Mouse (Mus musculus) MEL (cell line): ENCODE results near the gene Lpin3. TPM values are rescaled to one million over a fixed set of nuclear protein-coding genes. Genes with fewer than 3 reads are reported as not detected.

ENCODE experiments used
- DNase-seq: peaks from one replicate; pipeline ENCODE4 v3.0.0; 2011; ENCODE audit warnings: low read depth, low spot score
- H3K27ac ChIP-seq: 2 replicates; pipeline ENCODE4 v1.5.1; 2012; ENCODE audit warnings: low read depth, mild to moderate bottlenecking, control low read depth, low read length, moderate library complexity; ENCODE audit not compliant: control insufficient read depth
- H3K27me3 ChIP-seq, 2 experiments: fragments of 150-350 bp in 1 of 2; sonication (generic) in 1 of 2; 2 replicates each; pipeline ENCODE4 v1.6.1; 2012; ENCODE audit warnings: low read length in 2 of 2, mild to moderate bottlenecking in 2 of 2, improper control_type of control experiment in 1 of 2, moderate library complexity in 1 of 2; ENCODE audit not compliant: insufficient read depth in 2 of 2, control insufficient read depth in 1 of 2
- H3K36me3 ChIP-seq, 2 experiments: 2 replicates each; pipeline ENCODE4 v1.6.1; 2012 to 2014; ENCODE audit warnings: low read length in 2 of 2, improper control_type of control experiment in 1 of 2, inconsistent platforms in 1 of 2, mild to moderate bottlenecking in 1 of 2; ENCODE audit not compliant: insufficient read depth in 2 of 2, control insufficient read depth in 1 of 2
- H3K4me1 ChIP-seq, 2 experiments: fragments of 150-350 bp in 1 of 2; sonication (generic) in 1 of 2; 2 replicates each; pipeline ENCODE4 v1.6.1; 2012; ENCODE audit warnings: low read length in 2 of 2, improper control_type of control experiment in 1 of 2, mild to moderate bottlenecking in 1 of 2; ENCODE audit not compliant: insufficient read depth in 2 of 2, control insufficient read depth in 1 of 2
- H3K4me3 ChIP-seq, 2 experiments: fragments of 150-350 bp in 1 of 2; sonication (generic) in 1 of 2; 2 replicates each; pipeline ENCODE4 v1.5.1; 2012; ENCODE audit warnings: low read depth in 2 of 2, low read length in 2 of 2, mild to moderate bottlenecking in 2 of 2, moderate library complexity in 2 of 2, control low read depth in 1 of 2, improper control_type of control experiment in 1 of 2; ENCODE audit not compliant: control insufficient read depth in 1 of 2, insufficient read depth in 1 of 2
- H3K79me2 ChIP-seq: 2 replicates; pipeline ENCODE4 v1.6.1; 2012; ENCODE audit warnings: mild to moderate bottlenecking, low read length, moderate library complexity; ENCODE audit not compliant: control insufficient read depth, poor library complexity, insufficient read depth
- H3K9ac ChIP-seq: 2 replicates; pipeline ENCODE4 v1.6.1; 2012; ENCODE audit warnings: low read depth, mild to moderate bottlenecking, control low read depth, low read length, moderate library complexity; ENCODE audit not compliant: control insufficient read depth, poor library complexity, severe bottlenecking
- H3K9me3 ChIP-seq: fragments of 150-350 bp; sonication (generic); replicated peaks from 2 replicates; pipeline ENCODE4 v1.6.1; 2012; ENCODE audit warnings: mild to moderate bottlenecking, low read length, improper control_type of control experiment, moderate library complexity; ENCODE audit not compliant: insufficient read depth
- BHLHE40 ChIP-seq: IDR thresholded peaks from 2 replicates; pipeline ENCODE4 v1.6.1; 2012; ENCODE audit warnings: low read depth, mild to moderate bottlenecking, inconsistent platforms, low read length, improper control_type of control experiment, borderline replicate concordance
- CHD1 ChIP-seq: IDR thresholded peaks from 2 replicates; pipeline ENCODE4 v1.6.1; 2012; ENCODE audit warnings: low read depth, mild to moderate bottlenecking, inconsistent platforms, low read length, improper control_type of control experiment
- CHD2 ChIP-seq: IDR thresholded peaks from 2 replicates; pipeline ENCODE4 v1.6.1; 2011; ENCODE audit warnings: low read length, improper control_type of control experiment
- EP300 ChIP-seq, 2 experiments: IDR thresholded peaks; 2 replicates each; pipeline ENCODE4 v1.6.1; 2011; ENCODE audit warnings: improper control_type of control experiment in 2 of 2, low read length in 2 of 2, low read depth in 1 of 2, mild to moderate bottlenecking in 1 of 2
- ETS1 ChIP-seq: IDR thresholded peaks from 2 replicates; pipeline ENCODE4 v1.6.1; 2012; ENCODE audit warnings: low read depth, mild to moderate bottlenecking, inconsistent platforms, low read length, improper control_type of control experiment, moderate library complexity
- GATA1 ChIP-seq: IDR thresholded peaks from 2 replicates; pipeline ENCODE4 v1.6.1; 2011; ENCODE audit warnings: low read depth, low read length, improper control_type of control experiment
- HCFC1 ChIP-seq: IDR thresholded peaks from 2 replicates; pipeline ENCODE4 v1.6.1; 2012; ENCODE audit warnings: low read depth, mild to moderate bottlenecking, inconsistent platforms, low read length, improper control_type of control experiment, moderate library complexity
- KAT2A ChIP-seq: conservative IDR thresholded peaks from 2 replicates; pipeline ENCODE4 v1.6.1; 2012; ENCODE audit warnings: low read depth, low read length, improper control_type of control experiment, inconsistent platforms
- MAZ ChIP-seq: IDR thresholded peaks from 2 replicates; pipeline ENCODE4 v1.6.1; 2012; ENCODE audit warnings: low read depth, mild to moderate bottlenecking, inconsistent platforms, low read length, improper control_type of control experiment
- MEF2A ChIP-seq: IDR thresholded peaks from 2 replicates; pipeline ENCODE4 v1.6.1; 2014; ENCODE audit warnings: low read depth, mild to moderate bottlenecking, inconsistent platforms, low read length, improper control_type of control experiment; ENCODE audit not compliant: poor library complexity, insufficient replicate concordance, severe bottlenecking; ENCODE audit errors: extremely low read depth
- MXI1 ChIP-seq: IDR thresholded peaks from 2 replicates; pipeline ENCODE4 v1.6.1; 2011; ENCODE audit warnings: mild to moderate bottlenecking, low read depth, low read length, improper control_type of control experiment
- MYB ChIP-seq: IDR thresholded peaks from 2 replicates; pipeline ENCODE4 v1.6.1; 2011; ENCODE audit warnings: mild to moderate bottlenecking, low read depth, low read length, improper control_type of control experiment
- MYC ChIP-seq: IDR thresholded peaks from 2 replicates; pipeline ENCODE4 v1.6.1; 2011; ENCODE audit warnings: low read depth, mild to moderate bottlenecking, low read length, improper control_type of control experiment, moderate library complexity
- NELFE ChIP-seq: IDR thresholded peaks from 2 replicates; pipeline ENCODE4 v1.6.1; 2011; ENCODE audit warnings: low read depth, low read length, improper control_type of control experiment
- NRF1 ChIP-seq: IDR thresholded peaks from 2 replicates; pipeline ENCODE4 v1.6.1; 2014; ENCODE audit warnings: low read depth, mild to moderate bottlenecking, inconsistent platforms, low read length, improper control_type of control experiment, moderate library complexity; ENCODE audit not compliant: poor library complexity, insufficient read depth, severe bottlenecking
- POLR2A ChIP-seq, 2 experiments: IDR thresholded peaks; 2 replicates each; pipeline ENCODE4 v1.6.1; 2011 to 2012; ENCODE audit warnings: low read length in 2 of 2, mild to moderate bottlenecking in 2 of 2, control low read depth in 1 of 2, improper control_type of control experiment in 1 of 2, low read depth in 1 of 2, moderate library complexity in 1 of 2; ENCODE audit not compliant: control insufficient read depth in 1 of 2, insufficient read depth in 1 of 2, poor library complexity in 1 of 2
- POLR2AphosphoS2 ChIP-seq: IDR thresholded peaks from 2 replicates; pipeline ENCODE4 v1.6.1; 2011; ENCODE audit warnings: low read length, improper control_type of control experiment
- POLR2AphosphoS5 ChIP-seq: IDR thresholded peaks from 2 replicates; pipeline ENCODE4 v1.6.1; 2012; ENCODE audit warnings: low read depth, borderline replicate concordance, mild to moderate bottlenecking, inconsistent platforms, low read length, moderate library complexity, mixed read lengths
- RCOR1 ChIP-seq: IDR thresholded peaks from 2 replicates; pipeline ENCODE4 v1.6.1; 2012; ENCODE audit warnings: low read depth, mild to moderate bottlenecking, inconsistent platforms, low read length, improper control_type of control experiment
- SIN3A ChIP-seq: IDR thresholded peaks from 2 replicates; pipeline ENCODE4 v1.6.1; 2012; ENCODE audit warnings: low read length, improper control_type of control experiment, inconsistent platforms
- TBP ChIP-seq: IDR thresholded peaks from 2 replicates; pipeline ENCODE4 v1.8.0; 2011; ENCODE audit warnings: low read depth, low read length, improper control_type of control experiment
- TCF12 ChIP-seq: IDR thresholded peaks from 2 replicates; pipeline ENCODE4 v1.6.1; 2014; ENCODE audit warnings: low read depth, mild to moderate bottlenecking, inconsistent platforms, low read length, improper control_type of control experiment, moderate library complexity
- USF1 ChIP-seq: IDR thresholded peaks from 2 replicates; pipeline ENCODE4 v1.6.1; 2014; ENCODE audit warnings: low read depth, mild to moderate bottlenecking, inconsistent platforms, low read length, improper control_type of control experiment, moderate library complexity
- USF2 ChIP-seq, 2 experiments: IDR thresholded peaks; 2 replicates each; pipeline ENCODE4 v1.6.1; 2011 to 2012; ENCODE audit warnings: improper control_type of control experiment in 2 of 2, low read length in 2 of 2, borderline replicate concordance in 1 of 2, inconsistent platforms in 1 of 2, low read depth in 1 of 2, mild to moderate bottlenecking in 1 of 2; ENCODE audit not compliant: insufficient read depth in 1 of 2
- ZMIZ1 ChIP-seq: IDR thresholded peaks from 2 replicates; pipeline ENCODE4 v1.6.1; 2012; ENCODE audit warnings: low read depth, mild to moderate bottlenecking, inconsistent platforms, low read length, improper control_type of control experiment, moderate library complexity
- polyA plus RNA-seq, 2 experiments: library from polyadenylated mRNA; stranded (reverse) in 1 of 2; unstranded in 1 of 2; fragments of >175 nt in 1 of 2; fragments of >200 nt in 1 of 2; gene quantifications; 2 replicates each; pipeline versions ENCODE4 v1.2.1 to v1.2.4; 2012; ENCODE audit warnings: low replicate concordance in 2 of 2, low read depth in 1 of 2; ENCODE audit not compliant: insufficient read length in 2 of 2, insufficient read depth in 1 of 2, missing spikeins in 1 of 2
- total RNA-seq: library from RNA; depleted of rRNA; stranded (reverse); fragments of 300-350 nt; gene quantifications from 2 replicates; pipeline ENCODE4 v1.2.3, GENCODE M21; 2012

The Lpin3 gene
- total and polyA plus RNA-seq, 3 experiments, result 0.08 to 0.17 TPM; not detected in 1

DNA sequence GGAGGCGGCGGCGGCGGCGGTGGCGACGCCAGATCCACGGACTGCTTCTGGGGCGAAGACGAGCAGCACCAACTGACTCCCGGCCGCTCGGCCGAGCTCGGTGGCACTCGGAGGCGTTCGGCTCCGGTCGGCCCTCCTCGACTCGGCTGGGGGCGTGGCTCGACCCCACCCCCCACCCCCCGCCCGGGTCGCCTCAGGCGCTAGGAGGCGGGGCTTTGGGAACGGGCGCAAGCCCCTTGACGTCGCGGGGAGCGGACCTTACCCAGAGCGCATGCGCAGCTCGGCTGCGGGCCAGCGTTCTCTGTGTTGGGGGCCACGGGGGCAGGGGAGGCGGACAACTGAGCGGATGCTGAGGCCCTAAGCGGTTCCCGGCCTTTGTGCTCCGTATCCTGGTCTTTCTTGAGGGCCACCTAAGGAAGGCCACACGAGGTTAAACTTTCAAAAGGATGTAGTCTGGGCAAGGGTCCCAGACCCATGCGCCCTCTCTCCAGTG, 7.5 kb upstream of the Lpin3 start, which contains the start of gene Zhx3:
Gene Zhx3 (minus strand): TSS at position 109 of the 493 bp plus-strand sequence.
- Histone ChIP-seq H3K36me3 (peaks cover 0 to 10% of the 10 kb centered on the region in 2 experiments; a peak in 2 of 4 replicates), H3K4me3 (peak within 1 kb of the TSS; percentile 74 to 97), H3K9ac (peak within 1 kb of the TSS; percentile 95), H3K4me1 (peaks cover 5 to 7% of the 10 kb centered on the region in 2 experiments; a peak in 2 of 4 replicates), H3K27ac (peak within 1 kb of the TSS; percentile 52), H3K27me3 (no peaks in the 10 kb centered on the region), H3K79me2 (peaks cover 9% of the 10 kb centered on the region), H3K9me3 (no peaks in the 10 kb centered on the region)
- peak; percentile 95 for DNase-seq
- TF ChIP-seq MAZ (peak; percentile 83; the same call in 1 of the 2 replicates), EP300 (IDR thresholded peaks at IDR 0.05; ENCODE audit: low read depth in 1 of 2, low read length in 2 of 2) (0 out of 4 replicates have a peak, but pooled peaks of 1 of the 2 experiments have one; percentile 5), TBP (no peak), POLR2AphosphoS2 (peak; percentile 87), MEF2A (no peak), POLR2A (IDR thresholded peaks at IDR 0.05; ENCODE audit: control insufficient read depth in 1 of 2, insufficient read depth in 1 of 2, low read depth in 1 of 2, low read length in 2 of 2, poor library complexity in 1 of 2) (peak in 1 of 2 experiments; percentile 89; a peak in 2 of 4 replicates), ZMIZ1 (peak; percentile 86; the same call in 1 of the 2 replicates), USF1 (no peak; the same call in 1 of the 2 replicates), MXI1 (peak; percentile 35; the same call in 1 of the 2 replicates), CHD2 (no peak), SIN3A (peak; percentile 54; the same call in 1 of the 2 replicates), NELFE (peak; percentile 96), RCOR1 (0 out of 2 replicates have a peak, but pooled peaks have one; percentile 3), HCFC1 (peak; percentile 69), NRF1 (peak; percentile 97), TCF12 (0 out of 2 replicates have a peak, but pooled peaks have one; percentile 14), KAT2A (peak; percentile 43; the same call in 1 of the 2 replicates)

- Histone ChIP-seq H3K27me3 (no peaks in the 10 kb centered on the region), H3K9ac (no peak overlapping the region), H3K36me3 (peaks cover 0 to 9% of the 10 kb centered on the region in 2 experiments; a peak in 2 of 4 replicates), H3K4me3 (no peak overlapping the region), H3K9me3 (no peaks in the 10 kb centered on the region), H3K27ac (no peak overlapping the region), H3K79me2 (peaks cover 9% of the 10 kb centered on the region), H3K4me1 (peaks cover 5 to 6% of the 10 kb centered on the region in 2 experiments; a peak in 2 of 4 replicates)
- no peak for DNase-seq
- TF ChIP-seq GATA1 (no peak), ETS1 (no peak), MYC (no peak), CHD1 (no peak), ZMIZ1 (no peak), HCFC1 (no peak), BHLHE40 (no peak), KAT2A (no peak), MYB (no peak), EP300 (IDR thresholded peaks at IDR 0.05; ENCODE audit: low read depth in 1 of 2, low read length in 2 of 2) (no peak), MEF2A (no peak), TBP (no peak), NRF1 (no peak), RCOR1 (no peak), USF2 (IDR thresholded peaks at IDR 0.05; ENCODE audit: borderline replicate concordance in 1 of 2, insufficient read depth in 1 of 2, low read depth in 1 of 2, low read length in 2 of 2) (no peak), POLR2AphosphoS5 (no peak), MAZ (no peak)
Measured at GRCm38 (mm10) chr2:160874231-160874877, 6.1 kb upstream of the Lpin3 start.
